Mouse (Mus musculus) splenic B cell, adult 2 months (primary cell): ENCODE results near the gene Spin2d.
"Not testable (repeated sequence)": the region's sequence is repeated elsewhere in the genome, so short reads cannot be mapped to it uniquely, and the experiment has no call there.

ENCODE experiments used
- DNase-seq: peaks from one replicate; pipeline ENCODE4 v3.0.0-alpha.2; 2011; ENCODE audit warnings: low read depth, low spot score
- H3K27me3 ChIP-seq: 2 replicates; pipeline ENCODE4 v1.6.1; 2012; ENCODE audit warnings: mild to moderate bottlenecking, low read length, moderate library complexity, mixed read lengths; ENCODE audit not compliant: control insufficient read depth, poor library complexity, insufficient read depth, severe bottlenecking
- H3K36me3 ChIP-seq: 2 replicates; pipeline ENCODE4 v1.6.1; 2012; ENCODE audit warnings: mild to moderate bottlenecking, low read length, moderate library complexity, mixed read lengths; ENCODE audit not compliant: control insufficient read depth, poor library complexity, insufficient read depth, severe bottlenecking

Spin2d gene

DNA sequence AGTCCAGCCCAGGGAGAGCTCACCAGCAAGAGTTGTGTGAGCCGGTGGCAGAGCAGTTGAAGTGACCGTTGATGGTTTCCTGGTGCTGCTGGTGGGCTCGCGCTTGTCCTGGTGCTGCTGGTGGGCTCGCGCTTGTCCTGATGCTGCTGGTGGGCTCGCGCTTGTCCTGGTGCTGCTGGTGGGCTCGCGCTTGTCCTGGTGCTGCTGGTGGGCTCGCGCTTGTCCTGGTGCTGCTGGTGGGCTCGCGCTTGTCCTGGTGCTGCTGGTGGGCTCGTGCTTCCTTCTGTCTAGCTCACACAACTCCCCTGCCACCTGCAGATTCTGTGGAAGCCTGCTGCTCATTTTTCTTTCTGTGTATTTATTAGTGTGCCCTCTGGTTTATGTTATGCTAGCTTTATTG lies at the start of gene Spin2d:
Gene Spin2d, minus strand, starts transcription at position 101 of the 400 bp plus-strand sequence.
- not testable (repeated sequence) for H3K36me3 ChIP-seq, H3K27me3 ChIP-seq, DNase-seq

DNA sequence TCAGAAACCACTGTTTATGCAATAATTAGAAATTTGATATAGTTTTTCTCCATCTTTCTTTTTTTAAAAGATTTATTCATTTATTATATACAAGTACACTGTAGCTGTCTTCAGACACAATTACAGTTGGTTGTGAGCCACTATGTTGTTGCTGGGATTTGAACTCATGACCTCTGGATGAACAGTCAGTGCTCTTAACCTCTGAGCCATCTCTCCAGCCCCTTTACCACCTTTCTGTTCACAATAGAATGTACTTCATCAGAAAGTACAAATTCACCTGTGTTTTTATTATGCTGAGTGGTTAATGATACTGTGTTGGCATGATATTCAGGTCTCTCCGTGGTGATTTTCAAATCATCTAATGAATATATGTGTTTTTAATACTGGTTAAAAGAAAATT lies 48.6 kb upstream of the Spin2d start:
- no peak for DNase-seq
- Histone ChIP-seq H3K27me3 (no peaks in the 10 kb centered on the region), H3K36me3 (no peaks in the 10 kb centered on the region)

DNA sequence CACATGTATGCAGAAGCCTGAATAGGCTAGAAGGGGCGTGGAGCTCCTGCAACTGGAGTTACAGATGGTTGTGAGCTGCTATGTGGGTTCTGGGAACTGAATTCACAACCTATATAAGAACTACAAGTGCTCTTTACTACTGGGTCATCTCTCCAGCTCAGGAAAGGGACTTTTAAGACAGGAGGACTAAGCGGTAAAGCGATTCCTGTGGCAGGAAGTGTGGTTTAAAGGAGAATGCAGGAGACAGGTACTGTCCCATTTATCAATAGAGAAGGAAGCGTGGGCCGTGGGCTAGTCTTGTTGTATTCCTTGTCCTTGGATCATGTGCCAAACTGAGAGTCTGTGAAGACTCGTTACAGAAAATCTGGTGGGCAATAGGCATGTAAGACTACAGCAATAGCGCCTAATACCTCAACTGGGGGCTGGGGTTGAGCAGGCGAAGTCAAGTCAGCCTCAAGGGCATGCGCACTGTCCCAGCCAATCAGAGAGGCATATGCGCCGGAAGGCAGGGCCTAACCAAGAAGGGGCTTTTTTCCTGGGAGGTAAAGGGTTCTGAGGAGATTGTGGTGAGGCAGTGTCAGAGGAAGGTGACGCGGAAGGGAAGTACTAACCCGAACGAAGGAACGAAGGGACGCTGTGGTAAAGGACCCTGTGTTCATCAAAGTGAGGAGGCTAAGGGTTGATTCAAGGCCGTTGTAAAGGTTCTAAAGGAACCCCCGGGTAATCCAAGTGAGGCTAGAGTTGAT lies 37.2 kb upstream of the Spin2d start, which contains the start of gene Xlr4b:
Gene Xlr4b, plus strand, starts transcription at position 515 of the 746 bp plus-strand sequence.
- H3K36me3 ChIP-seq, H3K27me3 ChIP-seq, DNase-seq: not testable (repeated sequence)

DNA sequence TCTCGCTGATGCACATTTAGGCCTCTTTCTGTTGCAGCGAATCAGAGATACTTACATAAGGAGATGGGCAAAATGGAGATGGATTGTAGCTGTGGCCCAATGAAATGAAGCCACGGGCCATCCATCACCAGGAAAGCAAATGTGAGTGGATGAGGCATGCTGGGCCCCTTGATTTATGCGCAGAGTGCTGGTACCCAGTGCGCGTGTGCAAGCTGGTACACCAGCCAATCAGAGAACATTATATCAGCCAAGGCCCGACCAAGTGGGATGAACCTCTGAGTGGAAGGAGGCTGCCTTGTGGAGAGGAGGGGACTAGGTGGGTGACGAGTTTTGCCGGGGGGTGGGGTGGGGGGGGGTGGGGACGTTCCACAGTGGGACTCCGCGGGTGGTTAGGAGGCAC lies 15.1 kb upstream of the Spin2d start, which contains the start of gene Xlr3b:
Gene Xlr3b, plus strand, starts transcription at position 274 of the 400 bp plus-strand sequence.
- peak; percentile 18 for DNase-seq
- not testable (repeated sequence) for H3K36me3 ChIP-seq

DNA sequence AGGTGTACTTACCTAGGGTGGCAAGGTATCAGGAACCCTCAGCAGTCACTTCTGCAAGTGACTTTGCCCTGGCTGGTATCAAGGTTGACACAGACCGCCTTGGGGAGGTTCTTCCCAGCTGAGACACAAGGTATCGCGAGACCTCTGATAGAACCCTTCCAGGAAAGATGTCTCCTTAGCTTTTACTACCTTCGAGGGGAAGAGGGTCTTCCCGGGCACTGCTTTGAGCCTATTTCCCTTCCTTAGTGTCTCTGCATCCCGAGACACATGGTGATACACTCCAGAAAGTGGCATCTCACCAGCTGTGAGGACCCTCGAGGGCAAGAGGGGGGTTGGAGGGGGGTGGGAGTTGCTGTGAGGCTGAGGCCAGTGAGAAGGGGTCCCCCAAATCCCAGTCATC lies 27.4 kb downstream of the Spin2d start, which contains the start of gene DXBay18:
Gene DXBay18, minus strand, starts transcription at position 101 of the 400 bp plus-strand sequence.
- DNase-seq, H3K27me3 ChIP-seq: not testable (repeated sequence)

More for the DNA sequence above, 15.1 kb upstream of the Spin2d start, which contains the start of gene Xlr3b:
- H3K27me3 ChIP-seq, result not testable (repeated sequence)

DNA sequence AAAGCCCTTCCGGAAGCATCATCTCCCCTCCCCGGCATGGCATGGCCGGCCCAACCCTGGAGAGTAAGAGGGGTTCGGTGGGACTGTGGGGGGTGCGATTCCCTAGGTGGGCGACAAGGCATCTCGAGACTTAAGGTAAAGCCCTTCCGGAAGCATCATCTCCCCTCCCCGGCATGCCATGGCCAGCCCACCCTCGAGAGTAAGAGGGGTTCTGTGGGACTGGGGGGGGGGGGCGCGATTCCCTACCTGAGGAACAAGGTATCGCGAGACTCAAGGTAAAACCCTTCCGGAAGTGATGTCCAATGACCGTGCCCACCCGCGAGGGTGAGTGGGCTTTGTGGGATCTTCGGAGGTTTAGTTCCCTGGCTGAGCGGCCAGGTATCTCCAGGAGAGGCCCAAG lies 28.3 kb downstream of the Spin2d start, which contains the start of gene Xlr5b:
Gene Xlr5b, plus strand, starts transcription at position 301 of the 400 bp plus-strand sequence.
- not testable (repeated sequence) for H3K27me3 ChIP-seq, DNase-seq, H3K36me3 ChIP-seq

More for the DNA sequence above, 27.4 kb downstream of the Spin2d start, which contains the start of gene DXBay18:
- not testable (repeated sequence) for H3K36me3 ChIP-seq

DNA sequence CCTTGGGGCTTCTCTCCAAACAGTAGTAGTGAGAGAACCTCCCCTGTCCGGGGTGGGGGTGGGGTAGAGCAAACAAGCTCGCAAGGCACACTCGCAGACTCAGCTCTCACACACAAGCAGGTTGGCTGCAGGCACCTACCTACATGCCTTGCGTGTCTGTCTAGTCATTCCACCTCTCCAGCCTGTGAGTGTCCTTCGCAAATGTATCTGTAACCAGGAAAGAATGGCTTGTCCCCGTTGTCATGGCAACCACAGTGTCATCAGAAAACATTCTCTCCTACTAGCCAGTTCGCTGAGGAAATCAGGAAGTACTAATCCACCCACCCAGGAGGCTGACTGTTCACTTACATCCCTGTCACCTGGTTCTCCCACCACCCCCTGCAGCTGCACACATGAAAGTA lies 33.6 kb downstream of the Spin2d start:
- not testable (repeated sequence) for DNase-seq

More for the DNA sequence above, 33.6 kb downstream of the Spin2d start:
- H3K36me3 ChIP-seq, H3K27me3 ChIP-seq: not testable (repeated sequence)
